Mouse (Mus musculus) olfactory bulb, adult 2 months (tissue): ENCODE measurements around the gene Hist1h2af.
"Not testable (repeated sequence)": the region's sequence is repeated elsewhere in the genome, so short reads cannot be mapped to it uniquely, and the experiment has no call there.

ENCODE experiments used
- CTCF ChIP-seq: fragments of 200-500 bp; IDR thresholded peaks from 2 replicates; pipeline ENCODE4 v1.5.1; 2012; ENCODE audit warnings: low read depth, mild to moderate bottlenecking, low read length, moderate library complexity; ENCODE audit not compliant: insufficient read depth
- POLR2A ChIP-seq: fragments of 200-500 bp; IDR thresholded peaks from 2 replicates; pipeline ENCODE4 v1.6.1; 2012; ENCODE audit warnings: mild to moderate bottlenecking, low read depth, low read length, moderate library complexity; ENCODE audit not compliant: insufficient read depth

GRCm38 (mm10) chr13:23542225-23542980 lies 8.7 kb downstream of the Hist1h2af start:
- not testable (repeated sequence) for TF ChIP-seq CTCF, POLR2A
